Mouse (Mus musculus): ENCODE results near the gene Cnih3. TPM values are rescaled to one million over a fixed set of nuclear protein-coding genes. Genes with fewer than 3 reads are reported as not detected.

Cnih3 gene
- polyA plus RNA-seq, 1 experiment from 2014 or later, result 0.17 TPM

GRCm38 (mm10) chr1:181465027-181465426 is 112.6 kb downstream of the Cnih3 start:
- ATAC-seq (ENCODE audit: insufficient read depth, low FRiP score), result no peak
- 43% methylated on average over 5 of the region's 5 CpGs for WGBS
- H3K4me2 ChIP-seq (ENCODE audit: low read depth, low read length), result no peak overlapping the region

GRCm38 (mm10) chr1:181466040-181466439 is 113.6 kb downstream of the Cnih3 start:
- 87% methylated on average over 6 of the region's 6 CpGs for WGBS
- no peak for ATAC-seq (ENCODE audit: insufficient read depth, low FRiP score)
- H3K9me3 ChIP-seq (replicated peaks; ENCODE audit: control insufficient read depth, low read length), result no peaks in the 10 kb centered on the region
- peaks cover 4% of the 10 kb centered on the region for H3K4me1 ChIP-seq (ENCODE audit: control insufficient read depth, insufficient read depth, low read length)
- H3K27me3 ChIP-seq (ENCODE audit: control insufficient read depth, insufficient read depth, low read length), result no peaks in the 10 kb centered on the region
- no peak overlapping the region for H3K27ac ChIP-seq (ENCODE audit: low read length)
- no peaks in the 10 kb centered on the region for H3K36me3 ChIP-seq (ENCODE audit: control insufficient read depth, insufficient read depth, low read length)
- no peak overlapping the region for H3K4me2 ChIP-seq (ENCODE audit: low read depth, low read length)
- no peak overlapping the region for H3K9ac ChIP-seq (ENCODE audit: low read length)
- H3K4me3 ChIP-seq (replicated peaks; ENCODE audit: low read length), result no peak overlapping the region

More at GRCm38 (mm10) chr1:181465027-181465426, 112.6 kb downstream of the Cnih3 start:
- Histone ChIP-seq H3K4me3 (replicated peaks; ENCODE audit: low read length) (no peak overlapping the region), H3K36me3 (ENCODE audit: control insufficient read depth, insufficient read depth, low read length) (no peaks in the 10 kb centered on the region), H3K9me3 (replicated peaks; ENCODE audit: control insufficient read depth, low read length) (no peaks in the 10 kb centered on the region), H3K27ac (ENCODE audit: low read length) (no peak overlapping the region), H3K9ac (ENCODE audit: low read length) (no peak overlapping the region), H3K4me1 (ENCODE audit: control insufficient read depth, insufficient read depth, low read length) (peaks cover 4% of the 10 kb centered on the region), H3K27me3 (ENCODE audit: control insufficient read depth, insufficient read depth, low read length) (no peaks in the 10 kb centered on the region)

- Histone ChIP-seq H3K9ac (ENCODE audit: low read length) (no peak overlapping the region), H3K4me2 (ENCODE audit: low read depth, low read length) (0 out of 2 replicates have a peak overlapping the region, but pooled peaks have one; percentile 0), H3K4me1 (ENCODE audit: control insufficient read depth, insufficient read depth, low read length) (peaks cover 4% of the 10 kb centered on the region), H3K27ac (ENCODE audit: low read length) (no peak overlapping the region), H3K27me3 (ENCODE audit: control insufficient read depth, insufficient read depth, low read length) (no peaks in the 10 kb centered on the region), H3K4me3 (replicated peaks; ENCODE audit: low read length) (no peak overlapping the region), H3K36me3 (ENCODE audit: control insufficient read depth, insufficient read depth, low read length) (no peaks in the 10 kb centered on the region), H3K9me3 (replicated peaks; ENCODE audit: control insufficient read depth, low read length) (peaks cover 6% of the 10 kb centered on the region)
- peak; percentile 38 for ATAC-seq (ENCODE audit: insufficient read depth, low FRiP score)
- WGBS, result 50% methylated on average over 17 of the region's 17 CpGs
Observed at GRCm38 (mm10) chr1:181466601-181467320, 114.3 kb downstream of the Cnih3 start.

GRCm38 (mm10) chr1:181467321-181467670 is 114.9 kb downstream of the Cnih3 start:
- H3K27me3 ChIP-seq (ENCODE audit: control insufficient read depth, insufficient read depth, low read length), result no peaks in the 10 kb centered on the region
- no peaks in the 10 kb centered on the region for H3K36me3 ChIP-seq (ENCODE audit: control insufficient read depth, insufficient read depth, low read length)
- H3K4me3 ChIP-seq (replicated peaks; ENCODE audit: low read length), result no peak overlapping the region
- H3K9ac ChIP-seq (ENCODE audit: low read length), result no peak overlapping the region
- 84% methylated on average over 6 of the region's 6 CpGs for WGBS
- no peak overlapping the region for H3K4me2 ChIP-seq (ENCODE audit: low read depth, low read length)
- no peak overlapping the region for H3K27ac ChIP-seq (ENCODE audit: low read length)
- peaks cover 4% of the 10 kb centered on the region for H3K4me1 ChIP-seq (ENCODE audit: control insufficient read depth, insufficient read depth, low read length)
- peaks cover 7% of the 10 kb centered on the region for H3K9me3 ChIP-seq (replicated peaks; ENCODE audit: control insufficient read depth, low read length)
- ATAC-seq (ENCODE audit: insufficient read depth, low FRiP score), result no peak

- H3K4me1 ChIP-seq (ENCODE audit: control insufficient read depth, insufficient read depth, low read length), result peaks cover 4% of the 10 kb centered on the region
- H3K27me3 ChIP-seq (ENCODE audit: control insufficient read depth, insufficient read depth, low read length), result no peaks in the 10 kb centered on the region
- 76% methylated on average over 8 of the region's 8 CpGs for WGBS
- H3K4me2 ChIP-seq (ENCODE audit: low read depth, low read length), result no peak overlapping the region
- H3K4me3 ChIP-seq (replicated peaks; ENCODE audit: low read length), result no peak overlapping the region
- no peak for ATAC-seq (ENCODE audit: insufficient read depth, low FRiP score)
- H3K36me3 ChIP-seq (ENCODE audit: control insufficient read depth, insufficient read depth, low read length), result no peaks in the 10 kb centered on the region
- H3K9ac ChIP-seq (ENCODE audit: low read length), result no peak overlapping the region
- H3K27ac ChIP-seq (ENCODE audit: low read length), result no peak overlapping the region
- peaks cover 7% of the 10 kb centered on the region for H3K9me3 ChIP-seq (replicated peaks; ENCODE audit: control insufficient read depth, low read length)
Observed at GRCm38 (mm10) chr1:181469415-181469814, 117.0 kb downstream of the Cnih3 start.

GRCm38 (mm10) chr1:181476141-181476540 is 123.7 kb downstream of the Cnih3 start:
- H3K4me3 ChIP-seq (replicated peaks; ENCODE audit: low read length), result no peak overlapping the region
- no peaks in the 10 kb centered on the region for H3K4me1 ChIP-seq (ENCODE audit: control insufficient read depth, insufficient read depth, low read length)
- 63% methylated on average over 8 of the region's 8 CpGs for WGBS
- no peak for ATAC-seq (ENCODE audit: insufficient read depth, low FRiP score)
- H3K4me2 ChIP-seq (ENCODE audit: low read depth, low read length), result no peak overlapping the region
- no peaks in the 10 kb centered on the region for H3K36me3 ChIP-seq (ENCODE audit: control insufficient read depth, insufficient read depth, low read length)
- no peak overlapping the region for H3K9ac ChIP-seq (ENCODE audit: low read length)
- peaks cover 7% of the 10 kb centered on the region for H3K9me3 ChIP-seq (replicated peaks; ENCODE audit: control insufficient read depth, low read length)
- no peak overlapping the region for H3K27ac ChIP-seq (ENCODE audit: low read length)
- H3K27me3 ChIP-seq (ENCODE audit: control insufficient read depth, insufficient read depth, low read length), result no peaks in the 10 kb centered on the region

GRCm38 (mm10) chr1:181476557-181476956 is 124.1 kb downstream of the Cnih3 start:
- Histone ChIP-seq H3K4me1 (ENCODE audit: control insufficient read depth, insufficient read depth, low read length) (no peaks in the 10 kb centered on the region), H3K4me2 (ENCODE audit: low read depth, low read length) (no peak overlapping the region), H3K27ac (ENCODE audit: low read length) (no peak overlapping the region), H3K36me3 (ENCODE audit: control insufficient read depth, insufficient read depth, low read length) (no peaks in the 10 kb centered on the region), H3K27me3 (ENCODE audit: control insufficient read depth, insufficient read depth, low read length) (no peaks in the 10 kb centered on the region), H3K9me3 (replicated peaks; ENCODE audit: control insufficient read depth, low read length) (peaks cover 3% of the 10 kb centered on the region), H3K9ac (ENCODE audit: low read length) (no peak overlapping the region), H3K4me3 (replicated peaks; ENCODE audit: low read length) (no peak overlapping the region)
- WGBS, result 51% methylated on average over 6 of the region's 6 CpGs
- ATAC-seq (ENCODE audit: insufficient read depth, low FRiP score), result no peak

- Histone ChIP-seq H3K9ac (ENCODE audit: low read length) (no peak overlapping the region), H3K36me3 (ENCODE audit: control insufficient read depth, insufficient read depth, low read length) (no peaks in the 10 kb centered on the region), H3K4me3 (replicated peaks; ENCODE audit: low read length) (no peak overlapping the region), H3K4me2 (ENCODE audit: low read depth, low read length) (no peak overlapping the region), H3K27ac (ENCODE audit: low read length) (no peak overlapping the region), H3K4me1 (ENCODE audit: control insufficient read depth, insufficient read depth, low read length) (no peaks in the 10 kb centered on the region), H3K27me3 (ENCODE audit: control insufficient read depth, insufficient read depth, low read length) (no peaks in the 10 kb centered on the region), H3K9me3 (replicated peaks; ENCODE audit: control insufficient read depth, low read length) (no peaks in the 10 kb centered on the region)
- WGBS, result 74% methylated on average over 5 of the region's 5 CpGs
- no peak for ATAC-seq (ENCODE audit: insufficient read depth, low FRiP score)
Observed at GRCm38 (mm10) chr1:181484696-181485095, 132.3 kb downstream of the Cnih3 start.

GRCm38 (mm10) chr1:181503471-181503870 is 151.0 kb downstream of the Cnih3 start:
- ATAC-seq (ENCODE audit: insufficient read depth, low FRiP score), result no peak
- Histone ChIP-seq H3K9me3 (replicated peaks; ENCODE audit: control insufficient read depth, low read length) (no peaks in the 10 kb centered on the region), H3K9ac (ENCODE audit: low read length) (no peak overlapping the region), H3K36me3 (ENCODE audit: control insufficient read depth, insufficient read depth, low read length) (no peaks in the 10 kb centered on the region), H3K27me3 (ENCODE audit: control insufficient read depth, insufficient read depth, low read length) (no peaks in the 10 kb centered on the region), H3K4me2 (ENCODE audit: low read depth, low read length) (no peak overlapping the region), H3K4me3 (replicated peaks; ENCODE audit: low read length) (no peak overlapping the region), H3K27ac (ENCODE audit: low read length) (no peak overlapping the region), H3K4me1 (ENCODE audit: control insufficient read depth, insufficient read depth, low read length) (no peaks in the 10 kb centered on the region)
- WGBS, result 91% methylated on average over 2 of the region's 2 CpGs

Data from stomach, embryonic 16.5 days (tissue).